21 mouse cellular contexts compared by ENCODE assay signal in genomic region chrX:111855878-111856277, GRCm38 (mm10). TPM values are rescaled to one million over a fixed set of nuclear protein-coding genes. Genes with fewer than 3 reads are reported as not detected.
"Had no signal": no experiment of that assay in that cellular context is flagged by ENCODE, and none has a peak within 500 bp of the region (broad histone marks: within the 10 kb centered on the region; RNA-seq: fewer than 3 reads in every experiment).

No protein-coding gene starts in this region.

- H3K9me3 ChIP-seq: limb, embryonic 12.5 days; limb, embryonic 15.5 days; midbrain, embryonic 12.5 days; midbrain, embryonic 15.5 days had no signal

- H3K4me1 ChIP-seq: limb, embryonic 12.5 days; limb, embryonic 15.5 days; midbrain, embryonic 12.5 days; midbrain, embryonic 15.5 days had no signal

- H3K4me3 ChIP-seq: limb, embryonic 12.5 days; limb, embryonic 15.5 days; midbrain, embryonic 12.5 days; midbrain, embryonic 15.5 days had no signal

- H3K36me3 ChIP-seq: limb, embryonic 12.5 days; limb, embryonic 15.5 days; midbrain, embryonic 12.5 days; midbrain, embryonic 15.5 days had no signal

- H3K4me2 ChIP-seq: limb, embryonic 12.5 days; limb, embryonic 15.5 days; liver, embryonic 11.5 days; lung, embryonic 14.5 days; midbrain, embryonic 12.5 days; midbrain, embryonic 15.5 days had no signal

- DNase-seq: kidney, adult 9 months; kidney, postnatal 14 days; kidney, postnatal 4 days; left cerebral cortex, postnatal 4 days; liver, postnatal 0 days; lung, embryonic 14.5 days; right cerebral cortex, adult 18-20 months; right cerebral cortex, postnatal 14 days; right cerebral cortex, postnatal 4 days; thymus, adult 2 months; thymus, postnatal 14 days; thymus, postnatal 4 days had no signal

- ATAC-seq: liver, postnatal 0 days; lung, postnatal 0 days; midbrain, embryonic 15.5 days had no signal

- H3K9ac ChIP-seq: limb, embryonic 12.5 days; limb, embryonic 15.5 days; liver, embryonic 14.5 days; liver, postnatal 0 days; lung, embryonic 14.5 days; midbrain, embryonic 12.5 days; midbrain, embryonic 15.5 days had no signal

- H3K27me3 ChIP-seq: limb, embryonic 12.5 days; limb, embryonic 15.5 days; midbrain, embryonic 12.5 days; midbrain, embryonic 15.5 days had no signal

- H3K27ac ChIP-seq: limb, embryonic 12.5 days; limb, embryonic 15.5 days; liver, embryonic 14.5 days; macrophage; midbrain, embryonic 12.5 days; midbrain, embryonic 15.5 days; stomach, postnatal 0 days had no signal

RNA-seq across cellular contexts. Expression of gene Gm45194, which starts 35.3 kb away (rescaled TPM):
- polyA plus RNA-seq: liver, postnatal 0 days; lung, embryonic 14.5 days; lung, postnatal 0 days; macrophage; stomach, postnatal 0 days; thymus, adult 2 months had no signal
